Mouse (Mus musculus) E14TG2a.4 (cell line): Measurements from ENCODE around the gene Slc35e3.
A peak's percentile ranks its signal among the peaks of the same experiment; 100 is the strongest.

Source experiments
- H3K27me3 ChIP-seq: 2 replicates; pipeline ENCODE4 v1.6.1; 2014; ENCODE audit warnings: low read length, control low read depth; ENCODE audit not compliant: insufficient read depth
- H3K36me3 ChIP-seq: 2 replicates; pipeline ENCODE4 v1.6.1; 2014; ENCODE audit warnings: low read length, control low read depth; ENCODE audit not compliant: insufficient read depth
- H3K4me1 ChIP-seq: replicated peaks from 2 replicates; pipeline ENCODE4 v1.6.1; 2014; ENCODE audit warnings: low read depth, low read length, control low read depth
- H3K4me3 ChIP-seq: replicated peaks from 2 replicates; pipeline ENCODE4 v1.5.1; 2014; ENCODE audit warnings: mild to moderate bottlenecking, low read length
- H3K9me3 ChIP-seq: 2 replicates; pipeline ENCODE4 v1.6.1; 2014; ENCODE audit warnings: low read length, control low read depth
- CTCF ChIP-seq: conservative IDR thresholded peaks from 2 replicates; pipeline ENCODE4 v1.5.1; 2014; ENCODE audit warnings: low read length
- NANOG ChIP-seq: IDR thresholded peaks from 2 replicates; pipeline ENCODE4 v1.6.1; 2014; ENCODE audit warnings: borderline replicate concordance, low read length, mixed read lengths
- POU5F1 ChIP-seq: IDR thresholded peaks from 2 replicates; pipeline ENCODE4 v1.6.1; 2014; ENCODE audit warnings: low read length, borderline replicate concordance

Slc35e3 gene

DNA sequence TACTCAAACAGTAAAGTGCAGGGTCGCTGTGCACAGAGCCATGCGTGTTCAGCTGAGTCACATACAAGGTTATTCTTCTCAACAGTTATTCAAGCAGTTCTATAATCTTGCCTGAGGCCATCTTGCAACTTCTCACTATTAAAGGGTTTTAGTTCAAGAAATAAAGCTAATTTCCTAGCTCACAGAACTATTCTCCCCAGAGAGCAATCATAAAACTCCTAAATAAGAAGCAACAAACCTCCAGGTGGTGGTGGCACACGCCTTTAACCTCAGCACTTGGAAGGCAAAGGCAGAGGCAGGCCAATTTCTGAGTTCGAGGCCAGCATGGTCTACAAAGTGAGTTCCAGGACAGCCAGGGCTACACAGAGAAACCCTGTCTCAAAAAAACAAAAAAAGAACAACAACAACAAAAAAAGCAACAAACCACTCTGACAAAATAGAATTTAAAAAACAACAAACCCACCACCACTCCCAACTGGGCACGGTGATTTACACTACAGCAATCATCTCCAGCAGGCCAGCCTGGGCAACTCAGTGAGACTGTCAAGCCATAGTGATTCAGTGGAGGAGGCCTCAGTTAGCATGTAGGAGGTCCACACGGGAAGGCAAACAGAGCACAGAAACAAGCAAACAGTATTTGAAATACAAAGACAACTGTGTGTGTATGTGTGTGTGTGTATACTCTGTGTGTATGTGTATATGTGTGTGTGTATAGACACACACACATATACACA, 49.2 kb downstream of the Slc35e3 start:
- no peak overlapping the region for H3K4me3 ChIP-seq
- peaks cover 97% of the 10 kb centered on the region for H3K36me3 ChIP-seq
- H3K27me3 ChIP-seq = no peaks in the 10 kb centered on the region
- peaks cover 46% of the 10 kb centered on the region for H3K4me1 ChIP-seq
- TF ChIP-seq CTCF = no peak
- TF ChIP-seq NANOG = no peak
- no peak for TF ChIP-seq POU5F1
- H3K9me3 ChIP-seq = no peaks in the 10 kb centered on the region

DNA sequence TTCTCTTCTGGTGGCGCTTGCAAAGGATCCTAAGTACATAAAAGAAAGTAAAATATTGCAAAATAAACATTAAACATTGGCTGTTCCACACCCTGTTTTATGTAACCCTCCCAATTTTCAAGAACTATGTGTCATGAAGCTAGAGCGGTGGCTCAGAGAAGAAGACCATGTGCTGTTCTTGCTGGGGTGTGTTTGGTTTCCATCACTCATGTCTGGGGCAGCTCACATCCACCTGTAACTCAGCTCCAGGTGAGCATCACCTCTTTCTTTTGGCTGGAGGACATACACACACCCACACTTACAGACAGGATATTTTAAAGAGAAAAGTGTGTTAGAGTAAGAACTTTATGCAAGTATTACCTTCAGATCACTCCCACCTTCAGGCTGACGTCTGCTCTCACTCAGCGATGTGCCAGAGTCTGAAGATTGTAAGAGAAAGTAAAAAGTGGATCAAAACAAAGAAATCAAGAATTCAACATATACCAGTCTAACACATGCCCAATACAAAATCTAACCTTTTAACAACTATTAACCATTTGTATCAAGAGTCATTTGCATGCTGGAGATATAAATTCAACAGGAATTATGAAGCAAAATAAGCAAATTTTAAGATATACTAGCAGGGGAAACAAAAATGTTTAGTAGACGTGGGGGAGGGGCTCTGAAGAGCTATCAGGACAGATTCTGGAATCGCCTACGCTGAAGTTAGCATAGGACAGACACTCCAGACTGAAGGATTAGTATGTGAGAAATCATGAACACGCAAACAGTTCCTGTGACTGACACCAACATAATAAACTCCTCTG, 49.9 kb downstream of the Slc35e3 start:
- peaks cover 97% of the 10 kb centered on the region for H3K36me3 ChIP-seq
- no peak overlapping the region for H3K4me3 ChIP-seq
- TF ChIP-seq NANOG (no peak), CTCF (no peak), POU5F1 (no peak)
- peaks cover 46% of the 10 kb centered on the region for H3K4me1 ChIP-seq
- no peaks in the 10 kb centered on the region for H3K9me3 ChIP-seq
- H3K27me3 ChIP-seq = no peaks in the 10 kb centered on the region

GRCm38 (mm10) chr10:117695605-117696004, 50.6 kb downstream of the Slc35e3 start:
- TF ChIP-seq NANOG (no peak), CTCF (no peak), POU5F1 (no peak)
- Histone ChIP-seq H3K9me3 (no peaks in the 10 kb centered on the region), H3K4me3 (no peak overlapping the region), H3K36me3 (peaks cover 97% of the 10 kb centered on the region), H3K27me3 (no peaks in the 10 kb centered on the region), H3K4me1 (peaks cover 46% of the 10 kb centered on the region)

- Histone ChIP-seq H3K9me3 (no peaks in the 10 kb centered on the region), H3K27me3 (no peaks in the 10 kb centered on the region), H3K4me3 (no peak overlapping the region), H3K4me1 (peaks cover 46% of the 10 kb centered on the region), H3K36me3 (peaks cover 97% of the 10 kb centered on the region)
- TF ChIP-seq POU5F1 (no peak), CTCF (no peak), NANOG (no peak)
Observed at GRCm38 (mm10) chr10:117695027-117695426, 51.1 kb downstream of the Slc35e3 start.

DNA sequence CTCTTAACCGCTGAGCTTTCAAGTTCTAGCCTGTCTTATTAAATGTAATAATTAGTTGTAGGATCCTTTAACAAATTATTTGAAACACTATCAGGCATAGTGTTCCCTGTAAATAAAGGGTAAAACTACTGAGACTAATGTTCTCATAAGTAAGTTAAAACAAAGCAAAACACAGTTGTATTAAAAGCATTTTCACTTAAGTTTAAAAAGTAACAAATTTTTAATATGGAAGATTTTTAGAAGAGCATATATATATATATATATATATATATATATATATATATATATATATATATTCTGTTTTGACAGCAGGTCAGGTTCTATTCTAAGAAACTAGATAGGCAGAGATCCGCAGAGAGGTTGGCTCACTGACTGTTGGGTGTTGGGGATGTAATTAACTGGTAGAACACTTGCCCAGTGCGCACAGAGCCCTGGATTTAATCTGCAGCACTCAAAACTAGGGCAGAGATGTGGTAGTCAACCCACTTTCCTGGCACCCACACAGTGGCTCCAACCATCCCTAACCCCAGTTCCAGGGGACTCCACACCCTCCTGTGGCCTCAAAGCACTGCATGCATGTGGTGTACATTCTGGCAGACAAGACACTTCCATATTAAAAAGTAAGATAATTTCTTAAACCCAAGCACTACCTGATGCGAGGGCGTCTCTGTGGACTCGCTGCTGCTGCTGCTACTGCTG, 51.8 kb downstream of the Slc35e3 start:
- peaks cover 45% of the 10 kb centered on the region for H3K4me1 ChIP-seq
- TF ChIP-seq NANOG = no peak
- no peak for TF ChIP-seq CTCF
- no peak for TF ChIP-seq POU5F1
- peaks cover 97% of the 10 kb centered on the region for H3K36me3 ChIP-seq

GRCm38 (mm10) chr10:117692953-117693352, 53.2 kb downstream of the Slc35e3 start:
- peaks cover 94% of the 10 kb centered on the region for H3K36me3 ChIP-seq
- TF ChIP-seq NANOG (no peak), CTCF (no peak), POU5F1 (no peak)
- H3K4me1 ChIP-seq = peaks cover 44% of the 10 kb centered on the region
- no peaks in the 10 kb centered on the region for H3K27me3 ChIP-seq
- H3K9me3 ChIP-seq = no peaks in the 10 kb centered on the region
- no peak overlapping the region for H3K4me3 ChIP-seq

More for the DNA sequence above, 51.8 kb downstream of the Slc35e3 start:
- no peak overlapping the region for H3K4me3 ChIP-seq
- H3K27me3 ChIP-seq = no peaks in the 10 kb centered on the region
- no peaks in the 10 kb centered on the region for H3K9me3 ChIP-seq

- Histone ChIP-seq H3K9me3 (no peaks in the 10 kb centered on the region), H3K27me3 (no peaks in the 10 kb centered on the region), H3K4me1 (peaks cover 37% of the 10 kb centered on the region), H3K36me3 (peaks cover 92% of the 10 kb centered on the region), H3K4me3 (no peak overlapping the region)
- TF ChIP-seq NANOG (no peak), CTCF (peak; percentile 36)
Observed at GRCm38 (mm10) chr10:117692173-117692572, 54.0 kb downstream of the Slc35e3 start.

- Histone ChIP-seq H3K9me3 (no peaks in the 10 kb centered on the region), H3K27me3 (no peaks in the 10 kb centered on the region), H3K4me3 (no peak overlapping the region), H3K4me1 (peaks cover 35% of the 10 kb centered on the region), H3K36me3 (peaks cover 85% of the 10 kb centered on the region)
- no peak for TF ChIP-seq NANOG
- TF ChIP-seq POU5F1 = no peak
- TF ChIP-seq CTCF = no peak
Observed at GRCm38 (mm10) chr10:117691389-117691968, 54.7 kb downstream of the Slc35e3 start.
